Mouse (Mus musculus) retina, postnatal 1 day (tissue): ENCODE measurements around the gene Setx.

ENCODE experiments used
- DNase-seq: peaks from one replicate; pipeline ENCODE4 v3.0.0-alpha.2; 2012

Gene Setx

DNA sequence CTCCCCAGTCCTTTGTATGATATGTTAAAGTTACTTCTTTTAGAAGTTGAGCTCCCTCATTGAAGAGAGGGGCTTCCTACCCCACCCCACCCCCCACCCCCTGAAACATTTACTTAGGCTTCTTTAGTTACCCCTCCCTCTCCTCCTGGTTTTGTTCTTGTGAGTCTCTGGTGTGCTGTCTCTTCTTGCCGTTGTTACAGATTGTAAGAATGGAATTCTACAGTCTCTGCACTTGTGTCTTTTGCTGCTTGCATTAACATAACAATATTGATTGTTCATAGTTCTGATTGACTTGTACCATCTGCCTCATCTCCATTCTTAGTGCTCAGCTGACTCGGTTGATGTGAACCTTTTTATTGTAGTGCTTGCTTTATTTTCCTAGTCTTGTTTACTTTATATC is 28.0 kb downstream of the Setx start:
- no peak for DNase-seq

DNA sequence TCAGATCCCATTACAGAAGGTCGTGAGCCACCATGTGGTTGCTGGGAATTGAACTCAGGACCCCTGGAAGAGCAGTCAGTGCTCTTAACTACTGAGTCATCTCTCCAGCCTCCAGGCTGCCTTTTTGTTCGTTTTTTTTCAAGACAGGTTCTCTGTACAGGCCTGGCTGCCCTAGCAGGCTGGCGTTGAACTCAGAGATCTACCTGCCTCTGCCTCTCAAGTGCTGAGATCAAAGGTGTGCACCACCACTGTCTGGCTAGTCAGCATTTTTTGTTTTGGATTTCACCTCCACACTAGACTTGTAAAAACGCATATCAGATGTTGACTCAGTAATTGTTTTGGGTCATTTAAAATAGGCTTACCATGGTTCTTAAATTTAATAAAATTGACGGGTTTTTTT is 44.1 kb downstream of the Setx start:
- DNase-seq = no peak

DNA sequence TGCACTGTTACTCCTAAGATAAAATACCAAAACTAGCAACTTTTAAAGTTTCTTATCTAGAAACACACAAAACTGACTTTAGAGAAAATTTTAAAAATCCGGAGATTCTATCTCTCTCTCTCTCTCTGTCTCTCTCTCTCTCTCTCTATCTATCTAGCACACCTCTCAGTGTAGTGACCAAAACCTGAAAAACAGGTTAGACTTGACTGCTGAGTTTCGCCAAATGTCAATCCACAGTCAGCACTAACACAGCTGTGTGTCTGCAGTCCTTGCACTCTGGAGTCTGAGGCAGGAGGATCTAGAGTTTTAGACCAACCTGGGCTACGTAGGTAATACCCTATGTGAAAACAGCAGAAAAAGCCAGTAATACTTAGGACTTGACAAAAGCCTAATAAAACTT is 50.9 kb downstream of the Setx start:
- DNase-seq = no peak

DNA sequence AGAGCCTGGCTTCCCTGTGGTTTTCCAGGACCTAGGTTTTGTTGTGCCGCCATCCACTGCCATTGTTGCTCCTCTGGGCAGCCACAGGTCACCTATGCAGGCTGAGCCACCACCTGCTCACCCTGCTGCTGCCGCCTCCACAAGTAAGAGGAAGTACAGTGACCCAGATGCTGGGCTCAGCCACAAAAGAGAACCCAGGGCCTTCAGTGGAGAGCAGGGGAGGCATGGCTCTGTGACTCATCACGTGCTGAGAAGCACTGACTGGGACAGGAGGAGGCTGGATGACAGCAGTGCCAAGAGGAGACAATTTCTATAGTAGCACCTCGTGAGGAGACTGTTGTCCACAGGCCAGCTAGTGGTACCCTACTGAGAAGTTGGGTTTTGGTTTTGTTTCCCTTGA is 55.8 kb downstream of the Setx start:
- DNase-seq = no peak

DNA sequence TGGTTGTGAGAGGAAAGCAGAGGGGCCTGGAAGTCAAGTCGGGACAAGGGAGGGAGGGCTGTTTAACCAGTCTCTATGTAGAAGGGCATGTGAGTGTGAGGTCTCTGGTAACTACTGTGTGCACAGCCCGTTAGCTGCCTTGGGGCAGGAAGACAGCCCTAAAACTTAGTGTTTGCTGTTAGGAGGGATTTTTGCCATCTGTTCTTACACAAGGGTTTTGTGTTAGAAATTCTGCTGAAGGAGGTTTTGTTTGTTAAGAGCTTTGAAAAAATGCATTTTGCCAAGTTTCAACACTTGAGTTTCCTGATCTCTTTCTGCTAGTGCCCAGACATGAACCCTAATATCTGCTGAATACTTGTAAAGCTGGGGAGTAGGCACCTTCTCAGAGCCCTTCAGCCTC is 57.1 kb downstream of the Setx start:
- DNase-seq = no peak

DNA sequence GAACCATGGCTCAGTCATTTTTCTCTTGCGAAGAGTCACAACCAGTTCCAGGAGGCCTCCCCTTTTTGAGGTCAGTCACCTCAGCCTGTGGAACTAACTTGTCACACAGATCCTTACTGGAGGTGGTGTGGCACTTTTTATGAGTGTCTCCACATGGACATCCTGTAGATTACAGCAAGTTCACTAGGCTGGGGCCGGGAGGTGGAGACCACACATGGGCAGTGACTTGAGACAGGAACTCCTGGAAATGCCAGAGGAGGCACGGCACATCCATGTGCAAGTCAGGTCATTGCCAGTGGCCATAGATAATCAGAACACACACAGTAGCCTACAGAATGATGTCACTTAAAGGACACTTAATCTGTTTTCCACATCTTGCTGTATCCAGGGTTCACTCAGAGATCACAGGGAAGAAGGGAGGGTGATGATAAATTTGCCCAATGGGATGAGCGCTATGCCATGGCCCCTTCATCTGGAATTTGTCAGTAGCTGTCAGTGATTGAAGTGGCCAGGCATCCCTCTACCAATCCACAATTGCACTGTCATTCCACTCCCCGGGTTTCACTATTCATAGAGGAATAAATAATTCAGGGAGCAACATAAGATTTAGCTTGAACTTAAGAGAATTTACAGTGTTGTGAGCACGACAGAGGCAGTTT is 59.4 kb downstream of the Setx start:
- DNase-seq = no peak

DNA sequence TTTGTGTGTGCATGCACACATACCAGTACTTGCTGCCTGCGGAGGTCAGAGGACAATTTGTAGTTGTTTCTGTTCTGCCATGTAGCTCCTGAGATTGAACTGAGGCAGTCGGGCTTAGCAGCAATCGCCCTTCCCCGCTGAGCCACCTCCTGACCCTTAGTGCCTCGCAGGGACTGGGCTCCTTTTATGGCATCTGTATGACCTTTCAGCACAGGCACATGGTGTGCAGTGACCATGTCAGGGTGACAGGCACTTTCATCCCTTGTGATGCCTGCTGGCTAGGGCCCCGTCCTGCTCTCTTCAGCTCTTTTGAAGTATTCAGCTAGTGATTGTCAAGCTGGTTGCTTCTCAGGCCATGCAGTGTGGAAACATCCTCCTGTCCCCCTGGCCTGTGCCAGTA is 62.2 kb downstream of the Setx start:
- no peak for DNase-seq

DNA sequence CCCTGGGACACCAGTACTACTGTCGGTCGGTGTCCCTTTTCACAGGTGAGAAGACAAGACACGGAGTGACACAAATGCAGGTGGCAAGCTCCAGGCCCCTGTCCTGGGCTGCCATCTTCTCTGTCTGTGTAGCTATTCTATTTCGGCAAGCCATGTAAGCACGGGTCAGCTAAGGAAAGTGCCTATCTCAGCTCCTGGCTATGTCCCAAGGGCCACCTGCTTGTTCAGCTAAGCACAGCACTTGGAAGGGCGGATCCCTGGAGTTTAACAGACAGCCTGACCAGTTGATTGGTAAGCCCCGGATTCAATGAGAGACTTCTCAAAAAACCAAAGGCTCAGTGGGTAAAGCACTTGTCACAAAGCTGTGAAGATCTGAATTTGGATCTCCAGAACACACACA is 66.4 kb downstream of the Setx start:
- DNase-seq = no peak

DNA sequence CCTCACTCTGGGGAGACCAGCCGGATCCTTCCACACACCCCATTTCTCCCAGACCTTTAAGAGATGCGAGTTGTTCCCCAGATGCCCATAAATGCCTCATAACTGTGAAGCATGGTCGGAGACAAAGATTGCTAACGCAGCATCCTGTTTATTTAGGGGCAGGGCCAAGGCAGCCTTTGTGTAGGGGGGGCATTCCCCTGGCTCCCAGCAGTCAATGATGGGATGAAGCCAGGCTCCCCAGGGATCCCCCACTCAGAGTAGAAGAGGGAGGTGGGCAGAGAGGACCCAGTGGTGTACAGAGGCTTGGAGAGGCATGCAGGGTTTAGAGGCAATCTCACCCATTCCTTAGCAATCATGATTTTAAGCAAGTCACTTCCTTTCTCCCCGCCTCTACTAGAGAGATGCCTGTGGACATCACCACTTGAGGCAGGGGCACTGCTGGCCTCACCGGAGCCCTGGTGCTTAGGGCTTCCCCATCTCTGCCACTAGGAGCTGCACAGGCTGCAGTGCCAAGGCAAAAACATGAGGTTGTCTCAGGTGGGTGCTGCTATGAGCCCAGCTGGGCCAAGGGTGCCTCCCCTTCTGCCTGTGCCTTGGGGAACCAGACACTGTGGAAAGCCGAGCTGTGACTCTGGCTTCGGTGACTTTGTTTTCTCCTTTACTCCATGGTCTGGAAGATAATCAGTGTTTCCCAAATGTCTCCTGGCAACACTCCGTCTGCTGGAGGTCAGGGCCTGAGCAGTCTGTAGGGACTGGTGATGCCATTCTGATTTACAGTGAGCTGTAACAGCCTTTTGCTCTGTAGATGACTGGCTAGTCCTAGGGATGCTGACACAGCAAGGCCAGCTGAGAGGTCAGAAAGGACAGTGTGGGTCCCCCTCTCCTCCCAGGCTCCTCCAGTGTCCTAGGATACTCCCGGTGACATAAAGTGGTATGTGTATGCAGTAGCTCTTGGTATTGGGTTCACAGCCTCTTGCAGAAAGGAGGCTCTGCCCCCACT is 67.5 kb downstream of the Setx start:
- DNase-seq = no peak

DNA sequence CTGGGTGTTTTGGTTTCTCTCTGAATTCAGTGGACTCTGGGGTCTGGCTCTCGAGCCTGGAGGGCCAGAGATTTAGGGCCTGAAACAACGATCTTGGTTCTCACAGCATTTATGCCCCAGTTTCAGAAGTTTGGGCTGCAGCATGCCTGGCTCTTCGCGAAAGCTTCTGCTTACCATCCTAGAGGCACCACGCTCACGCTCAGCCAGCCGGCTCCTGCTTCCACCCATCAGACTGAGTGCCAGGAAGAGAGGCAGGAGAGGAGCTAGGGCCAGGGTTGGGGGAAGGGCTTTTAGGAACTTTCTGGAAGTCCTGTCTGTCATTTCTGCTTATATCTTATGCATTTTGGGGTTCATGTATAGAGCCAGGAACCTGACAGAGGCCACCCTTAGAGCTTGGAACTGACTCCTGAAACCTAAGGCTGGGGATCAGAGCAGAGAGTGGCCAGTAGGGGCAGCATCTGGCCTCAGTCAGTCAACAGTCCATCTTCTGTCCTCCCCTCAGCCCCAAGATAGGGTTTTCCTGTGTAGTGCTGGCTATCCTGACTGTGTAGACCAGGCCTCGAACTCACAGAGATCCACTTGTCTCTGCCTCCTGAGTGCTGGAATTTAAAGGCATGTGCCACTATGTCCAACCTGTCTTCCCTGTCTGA is 68.8 kb downstream of the Setx start:
- peak; percentile 36 for DNase-seq

DNA sequence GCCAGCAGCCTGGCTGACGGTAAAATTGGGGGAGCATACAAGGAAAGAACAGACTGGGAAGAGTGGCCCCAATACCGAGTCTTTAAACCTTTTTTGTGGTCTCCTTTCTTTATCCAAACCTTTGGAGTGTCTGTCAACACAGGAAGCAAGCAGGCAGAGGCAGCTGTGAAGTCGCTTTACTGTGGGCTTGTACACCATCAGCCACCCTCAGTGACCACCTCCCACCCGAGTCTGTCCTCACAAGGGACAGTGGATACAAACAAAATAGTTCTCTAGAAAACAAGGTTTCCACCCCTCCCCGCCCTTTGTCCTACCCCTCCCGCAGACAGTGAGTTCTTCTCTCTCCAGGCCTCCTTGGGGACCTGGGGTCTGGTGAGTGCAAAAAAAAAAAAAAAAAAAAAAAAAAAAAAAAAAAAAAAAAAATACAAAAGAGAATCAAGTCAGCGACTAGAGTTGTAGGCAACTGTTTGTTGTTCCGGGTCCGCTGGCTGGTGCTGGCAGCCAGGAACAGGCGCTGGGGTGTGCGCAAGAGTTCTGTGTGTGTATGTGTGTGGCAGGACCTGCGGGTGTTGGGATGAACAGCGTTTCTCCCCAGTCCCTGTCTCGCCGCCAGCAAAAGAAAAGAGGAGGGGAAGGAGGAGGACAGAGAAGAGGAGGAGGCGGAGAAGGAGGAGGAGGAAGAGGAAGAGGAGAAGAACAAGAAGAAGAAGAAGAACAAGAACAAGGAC is 70.0 kb downstream of the Setx start:
- DNase-seq = no peak

DNA sequence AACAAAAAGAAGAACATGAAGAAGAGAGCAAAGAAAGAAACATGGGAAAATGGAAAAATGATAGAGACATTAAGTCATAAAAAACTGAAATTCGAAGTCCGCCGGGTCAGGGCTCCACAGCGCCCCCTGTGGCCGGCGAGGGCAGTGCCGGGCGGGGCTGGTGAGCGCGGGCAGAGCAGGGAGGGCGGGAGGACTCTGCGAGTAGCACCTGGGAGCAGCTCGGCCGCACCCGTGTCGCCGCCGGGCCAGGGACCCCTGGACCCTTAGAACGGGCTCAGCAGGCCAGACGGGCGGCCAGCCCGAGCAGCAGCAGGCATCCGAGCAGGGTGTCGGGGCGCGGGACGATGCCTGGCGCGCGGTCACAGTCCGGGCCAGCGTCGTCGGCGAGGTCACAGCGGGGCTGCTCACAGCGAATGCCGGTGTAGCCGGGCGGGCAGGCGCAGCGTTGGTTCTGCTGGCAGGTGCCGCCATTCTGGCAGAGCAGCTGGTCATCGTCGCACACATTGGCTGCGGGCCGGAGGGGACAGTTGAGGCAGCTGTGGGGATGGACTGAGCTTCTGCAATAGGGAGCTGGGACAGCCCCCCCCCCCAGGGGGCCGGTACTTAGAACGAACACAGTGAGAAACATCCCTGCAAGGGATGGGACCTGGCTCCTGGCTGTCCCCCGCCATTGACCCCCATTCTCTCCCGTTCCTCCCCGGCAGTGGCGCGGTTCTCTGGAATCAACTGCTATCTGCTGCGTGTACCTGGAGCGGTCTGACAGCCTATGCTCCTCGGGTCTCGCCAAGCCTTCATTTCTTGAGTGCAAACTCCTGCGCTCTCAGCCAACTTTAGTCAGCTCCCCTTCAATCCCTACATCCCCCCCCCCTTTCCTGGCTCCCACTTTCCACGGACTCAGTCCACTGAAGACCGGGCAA is 70.8 kb downstream of the Setx start:
- DNase-seq = peak; percentile 80

DNA sequence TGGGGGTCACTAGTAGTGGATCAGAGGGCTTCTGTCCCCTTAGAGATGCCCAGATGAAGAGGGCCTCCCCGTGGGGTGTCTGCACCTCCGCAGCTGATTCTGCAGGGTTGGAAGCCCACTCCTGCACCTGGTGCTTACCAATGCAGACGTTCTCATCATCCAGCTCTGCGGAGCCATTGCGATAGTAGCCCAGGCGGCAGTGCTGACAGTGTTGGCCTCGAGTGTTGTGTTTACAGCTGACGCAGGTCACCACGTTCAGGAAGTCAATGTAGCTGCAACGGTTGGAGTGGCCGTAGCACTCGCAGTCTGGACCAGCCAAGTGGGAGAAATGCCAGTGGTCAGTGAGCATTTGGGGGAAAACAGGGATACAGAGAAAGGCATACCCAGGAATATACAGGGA is 72.9 kb downstream of the Setx start:
- DNase-seq = no peak

DNA sequence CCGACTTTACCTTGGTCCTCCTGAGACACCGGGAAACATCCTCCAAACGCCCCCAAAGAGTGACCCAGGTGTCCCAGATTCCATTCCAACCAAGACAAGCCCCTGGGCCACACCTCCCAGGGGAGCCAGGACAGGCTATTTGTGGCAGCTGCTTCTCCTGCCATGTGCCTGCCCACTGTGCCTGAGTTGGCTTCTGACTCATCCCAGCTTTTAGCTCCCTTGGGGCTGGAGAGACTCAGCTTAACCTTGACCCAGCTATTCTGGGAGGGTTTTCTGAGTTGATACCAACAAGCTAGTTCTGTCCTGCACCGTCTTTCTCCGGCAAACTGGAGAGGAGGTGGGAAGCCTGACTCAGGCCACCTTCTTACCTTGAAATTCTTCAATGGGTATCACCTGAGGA is 74.5 kb downstream of the Setx start:
- DNase-seq = no peak

DNA sequence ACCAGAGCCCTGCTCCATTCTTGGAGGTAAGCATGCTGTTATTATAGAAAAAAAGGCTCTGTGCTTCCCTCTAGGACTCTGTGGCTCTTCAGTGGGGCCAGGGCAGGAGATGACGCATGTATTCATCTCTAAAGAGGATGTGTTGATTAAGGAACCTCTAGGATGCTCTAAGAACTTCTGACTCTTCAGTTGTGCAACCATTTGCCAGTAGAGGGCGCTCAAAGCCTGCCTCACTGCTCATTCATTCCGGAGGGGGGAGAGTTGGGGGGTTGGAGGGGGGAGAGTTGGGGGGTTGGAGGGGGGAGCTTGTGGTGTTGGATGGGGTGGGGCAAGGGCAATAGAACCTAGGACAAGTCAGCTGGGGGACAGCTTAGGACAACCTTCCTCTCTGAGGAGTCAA is 75.9 kb downstream of the Setx start:
- peak; percentile 76 for DNase-seq

DNA sequence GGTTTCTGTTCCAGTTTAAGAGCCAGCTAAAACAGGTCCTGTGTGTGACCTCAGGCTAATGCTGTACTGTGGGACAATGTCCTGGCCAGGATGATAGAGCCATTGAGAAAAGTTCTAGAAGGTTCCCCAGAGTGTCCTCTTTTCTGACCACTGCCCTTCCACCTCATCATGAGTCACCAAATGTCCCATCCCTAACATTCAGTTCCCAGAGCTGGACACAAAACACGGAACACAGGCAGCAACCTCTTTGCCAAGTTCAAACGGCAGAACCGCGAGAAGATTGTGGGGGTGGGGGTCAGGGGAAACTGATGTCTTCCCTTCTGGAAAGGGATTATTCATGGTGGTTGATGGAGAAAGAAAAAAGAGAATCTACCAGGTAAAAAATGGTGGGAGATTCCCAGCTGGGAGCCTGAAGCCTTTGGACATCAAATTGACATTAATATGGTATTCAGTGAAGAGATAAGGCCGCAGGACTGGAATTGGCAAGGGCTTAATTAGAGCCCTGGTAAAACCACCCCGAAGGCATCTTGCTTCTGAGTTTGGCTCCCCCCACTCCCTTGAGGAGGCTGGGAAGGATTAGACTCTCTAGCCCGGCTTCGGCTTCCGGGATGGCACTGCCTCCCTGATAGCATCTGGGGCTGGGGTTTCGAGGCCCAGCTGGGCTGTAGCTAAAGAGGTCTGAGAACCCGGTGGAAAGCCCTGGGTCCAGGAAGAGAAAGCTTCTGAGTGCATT is 77.4 kb downstream of the Setx start:
- peak; percentile 55 for DNase-seq

DNA sequence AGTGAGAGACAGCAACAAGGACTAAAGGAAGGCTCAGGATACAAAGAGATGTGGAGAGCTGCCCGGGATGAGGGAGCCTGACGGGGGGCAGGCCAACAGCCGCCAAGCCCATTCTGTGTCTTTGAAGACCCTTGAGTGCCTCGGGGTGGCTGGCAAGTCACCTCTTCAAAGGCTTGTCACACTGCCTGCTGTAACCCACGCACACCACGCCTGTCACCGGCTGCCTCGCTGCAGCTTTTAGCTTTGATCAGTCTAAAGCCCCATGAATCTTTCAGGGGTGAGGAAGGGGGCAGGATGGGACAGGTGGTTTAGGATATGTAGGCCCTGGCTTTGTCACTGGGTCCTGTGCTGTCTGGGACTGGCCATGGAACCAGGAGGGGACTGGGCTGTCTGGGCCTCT is 82.2 kb downstream of the Setx start:
- DNase-seq = no peak

DNA sequence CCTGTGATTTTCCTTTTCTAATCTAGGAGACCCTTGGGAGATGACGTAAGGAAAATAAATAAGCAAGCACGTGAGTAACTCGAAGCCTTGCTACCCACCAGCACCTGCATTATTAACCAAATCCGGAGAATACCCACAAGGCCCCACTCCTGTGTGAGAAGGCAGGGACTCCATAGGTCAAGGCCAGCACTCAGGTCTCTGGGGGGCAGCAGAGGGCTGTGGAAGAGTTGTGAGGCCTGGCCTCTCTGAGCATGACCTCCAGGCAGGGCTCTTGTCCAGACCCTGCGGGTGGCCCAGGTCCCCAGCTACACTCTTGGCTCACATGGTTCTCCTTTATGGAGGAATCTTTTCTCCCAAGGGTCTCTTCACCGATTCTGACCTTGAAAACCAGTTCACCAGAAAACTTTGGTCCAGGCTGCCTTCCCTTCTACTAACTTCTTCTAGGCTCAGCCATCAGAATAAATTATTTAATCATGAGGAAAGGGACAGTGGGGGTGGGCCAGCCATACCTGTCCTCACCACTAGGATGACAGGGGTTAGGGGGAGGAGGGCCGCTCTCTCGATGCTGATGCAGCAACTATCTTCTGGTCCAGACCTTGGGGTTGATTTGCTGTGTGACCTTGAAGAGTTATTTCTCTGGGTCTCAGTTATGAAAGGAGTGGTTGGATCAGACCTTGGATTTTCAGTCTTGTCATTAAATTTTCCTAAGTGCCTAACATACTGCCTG is 92.5 kb downstream of the Setx start:
- peak; percentile 62 for DNase-seq

DNA sequence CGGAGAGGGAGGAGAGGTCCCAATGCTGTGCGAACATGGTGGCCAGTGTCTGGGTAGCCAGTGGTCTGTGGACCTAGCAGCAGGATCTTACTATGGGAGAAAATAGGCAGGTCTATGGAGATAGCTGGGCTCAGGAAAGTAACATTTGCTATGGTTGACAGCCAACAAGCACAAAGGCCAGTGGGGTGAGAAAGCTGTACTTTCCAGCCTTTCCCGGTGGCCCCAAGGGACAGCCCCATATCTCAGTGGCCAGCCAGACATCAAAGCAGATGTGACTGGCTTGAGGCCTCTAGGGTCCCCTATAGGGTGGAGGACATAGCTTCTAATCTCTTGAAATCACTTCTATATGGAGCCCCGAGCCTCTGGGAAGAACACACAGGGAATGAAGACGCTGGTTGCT is 93.1 kb downstream of the Setx start:
- DNase-seq = no peak

DNA sequence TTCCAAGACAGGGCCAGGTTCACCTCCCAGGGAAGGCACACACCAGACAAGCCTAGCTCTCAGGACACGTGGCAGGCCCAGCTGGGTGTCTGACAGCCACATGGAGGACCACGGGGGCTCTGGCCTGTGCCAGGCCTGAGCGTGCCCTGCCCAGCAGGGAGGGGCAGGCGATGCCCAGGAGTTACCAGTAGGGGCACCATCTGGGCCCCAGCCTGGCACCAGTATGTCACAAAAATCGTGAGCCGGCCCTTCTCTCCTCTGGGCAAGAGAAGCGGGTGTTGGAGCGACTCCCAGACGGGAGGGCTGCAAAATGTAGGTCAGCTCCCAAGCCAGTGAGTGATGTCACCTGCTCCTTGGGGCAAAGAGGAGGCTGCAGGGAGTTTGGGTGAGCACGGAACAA is 93.9 kb downstream of the Setx start:
- peak; percentile 87 for DNase-seq

DNA sequence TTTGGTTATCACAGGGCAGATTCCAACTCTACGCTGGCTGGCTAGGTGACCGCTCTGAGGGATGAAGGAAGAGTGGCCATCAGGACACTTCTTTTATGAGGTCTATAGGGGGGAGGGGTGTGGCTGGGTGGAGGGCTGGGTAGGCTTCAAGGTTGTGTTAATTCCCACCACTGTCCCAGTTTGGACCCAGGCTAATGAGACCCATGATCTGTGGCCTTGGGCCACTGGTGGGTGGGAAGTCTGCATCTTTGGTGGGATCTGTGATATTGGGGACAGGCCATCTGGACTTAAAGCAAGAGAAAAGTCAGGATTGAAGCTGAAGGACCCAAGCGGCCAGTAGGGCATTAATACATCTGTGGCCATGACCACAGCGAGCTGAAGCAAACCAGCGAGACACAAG is 94.8 kb downstream of the Setx start:
- no peak for DNase-seq
